Mouse (Mus musculus): ENCODE data around the gene Wdr76. TPM values are rescaled to one million over a fixed set of nuclear protein-coding genes. Genes with fewer than 3 reads are reported as not detected.
"Not testable (repeated sequence)": the region's sequence is repeated elsewhere in the genome, so short reads cannot be mapped to it uniquely, and the experiment has no call there.

Gene Wdr76
- total RNA-seq, 2 experiments from 2014 or later, result 34.4 to 35.6 TPM

GRCm38 (mm10) chr2:121518106-121518505, 11.6 kb downstream of the Wdr76 start:
- no peak for ATAC-seq (ENCODE audit: poor library complexity, severe bottlenecking)

- not testable (repeated sequence) for ATAC-seq (ENCODE audit: poor library complexity, severe bottlenecking)
Measured at GRCm38 (mm10) chr2:121518711-121519110, 12.2 kb downstream of the Wdr76 start.

GRCm38 (mm10) chr2:121522006-121522405, 15.5 kb downstream of the Wdr76 start:
- no peak for ATAC-seq (ENCODE audit: poor library complexity, severe bottlenecking)

GRCm38 (mm10) chr2:121522830-121523229, 16.3 kb downstream of the Wdr76 start:
- ATAC-seq (ENCODE audit: poor library complexity, severe bottlenecking), result not testable (repeated sequence)

GRCm38 (mm10) chr2:121525056-121525455, 18.5 kb downstream of the Wdr76 start:
- ATAC-seq (ENCODE audit: poor library complexity, severe bottlenecking), result no peak

GRCm38 (mm10) chr2:121544829-121545228, 38.3 kb downstream of the Wdr76 start:
- ATAC-seq (ENCODE audit: poor library complexity, severe bottlenecking), result no peak

- ATAC-seq (ENCODE audit: poor library complexity, severe bottlenecking), result no peak
Measured at GRCm38 (mm10) chr2:121549630-121550029, 43.1 kb downstream of the Wdr76 start.

- ATAC-seq (ENCODE audit: poor library complexity, severe bottlenecking), result no peak
Measured at GRCm38 (mm10) chr2:121551271-121551670, 44.7 kb downstream of the Wdr76 start.

- ATAC-seq (ENCODE audit: poor library complexity, severe bottlenecking), result no peak
Measured at GRCm38 (mm10) chr2:121563117-121563516, 56.6 kb downstream of the Wdr76 start.

- ATAC-seq (ENCODE audit: poor library complexity, severe bottlenecking), result no peak
Measured at GRCm38 (mm10) chr2:121565911-121566310, 59.4 kb downstream of the Wdr76 start.

GRCm38 (mm10) chr2:121570049-121570448, 63.5 kb downstream of the Wdr76 start:
- no peak for ATAC-seq (ENCODE audit: poor library complexity, severe bottlenecking)

GRCm38 (mm10) chr2:121570999-121571655, 64.6 kb downstream of the Wdr76 start:
- ATAC-seq (ENCODE audit: poor library complexity, severe bottlenecking), result no peak

- ATAC-seq (ENCODE audit: poor library complexity, severe bottlenecking), result peak; percentile 81
Measured at GRCm38 (mm10) chr2:121571780-121572179, 65.3 kb downstream of the Wdr76 start.

GRCm38 (mm10) chr2:121574066-121574630, 67.6 kb downstream of the Wdr76 start:
- no peak for ATAC-seq (ENCODE audit: poor library complexity, severe bottlenecking)

GRCm38 (mm10) chr2:121575741-121576201, 69.2 kb downstream of the Wdr76 start:
- ATAC-seq (ENCODE audit: poor library complexity, severe bottlenecking), result no peak

- no peak for ATAC-seq (ENCODE audit: poor library complexity, severe bottlenecking)
Measured at GRCm38 (mm10) chr2:121582809-121583376, 76.4 kb downstream of the Wdr76 start.

GRCm38 (mm10) chr2:121583468-121584116, 77.1 kb downstream of the Wdr76 start:
- no peak for ATAC-seq (ENCODE audit: poor library complexity, severe bottlenecking)

GRCm38 (mm10) chr2:121584705-121585104, 78.2 kb downstream of the Wdr76 start:
- no peak for ATAC-seq (ENCODE audit: poor library complexity, severe bottlenecking)

GRCm38 (mm10) chr2:121587523-121588308, 81.2 kb downstream of the Wdr76 start:
- ATAC-seq (ENCODE audit: poor library complexity, severe bottlenecking), result peak; percentile 73

GRCm38 (mm10) chr2:121588309-121588694, 81.8 kb downstream of the Wdr76 start:
- peak; percentile 26; the same call in 1 of the 2 replicates for ATAC-seq (ENCODE audit: poor library complexity, severe bottlenecking)

- no peak for ATAC-seq (ENCODE audit: poor library complexity, severe bottlenecking)
Measured at GRCm38 (mm10) chr2:121594131-121594530, 87.6 kb downstream of the Wdr76 start.
